Mouse (Mus musculus) right cerebral cortex, postnatal 25 days (tissue): ENCODE results near the gene Gm6358.
"Not testable (repeated sequence)": the region's sequence is repeated elsewhere in the genome, so short reads cannot be mapped to it uniquely, and the experiment has no call there.

ENCODE experiments used
- DNase-seq: peaks from one replicate; pipeline ENCODE4 v3.0.0; 2022

Gm6358 gene

GRCm38 (mm10) chr16:89140551-89140950 lies at the start of gene Gm6358:
Gene Gm6358, plus strand, starts transcription at chr16:89140851.
- DNase-seq: no peak

DNA sequence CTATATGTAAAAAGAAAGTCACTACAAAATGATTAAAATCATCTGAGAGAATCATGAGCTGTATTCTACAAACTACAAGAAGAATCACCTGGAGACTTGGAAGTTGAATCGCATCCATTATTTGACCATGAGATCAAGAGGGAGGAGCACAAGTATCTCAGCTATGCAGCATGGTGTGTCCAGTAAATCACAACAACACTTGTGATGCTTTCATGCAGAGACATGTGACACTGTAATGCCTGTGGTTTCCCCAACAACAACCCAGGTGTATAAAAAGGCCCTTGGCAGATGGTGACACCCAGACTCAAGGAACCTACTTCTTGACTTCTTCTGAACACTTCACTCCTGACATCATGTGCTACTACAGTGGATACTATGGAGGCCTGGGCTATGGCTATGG lies 10.1 kb downstream of the Gm6358 start, which contains the start of gene Gm10061:
Gene Gm10061 (plus strand): TSS at position 301 of the 400 bp plus-strand sequence.
- no peak for DNase-seq

DNA sequence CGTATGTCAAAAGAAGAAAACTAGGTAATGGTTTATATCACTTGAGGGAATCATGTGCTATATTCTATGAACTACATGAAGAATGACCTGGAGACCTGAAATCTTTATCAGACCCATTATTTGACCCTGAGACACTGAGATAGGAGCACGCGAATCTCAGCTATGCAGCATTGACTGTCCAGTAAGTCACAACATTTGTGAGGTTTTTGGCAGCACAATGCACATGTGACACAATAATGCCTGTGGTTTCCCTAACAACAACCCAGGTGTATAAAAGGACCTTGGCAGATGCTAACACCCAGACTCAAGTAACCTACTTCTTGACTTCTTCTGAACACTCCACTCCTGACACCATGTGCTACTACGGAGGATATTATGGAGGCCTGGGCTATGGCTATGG lies 17.0 kb downstream of the Gm6358 start, which contains the start of gene Gm9789:
Gene Gm9789 (plus strand): TSS at position 301 of the 400 bp plus-strand sequence.
- no peak for DNase-seq

DNA sequence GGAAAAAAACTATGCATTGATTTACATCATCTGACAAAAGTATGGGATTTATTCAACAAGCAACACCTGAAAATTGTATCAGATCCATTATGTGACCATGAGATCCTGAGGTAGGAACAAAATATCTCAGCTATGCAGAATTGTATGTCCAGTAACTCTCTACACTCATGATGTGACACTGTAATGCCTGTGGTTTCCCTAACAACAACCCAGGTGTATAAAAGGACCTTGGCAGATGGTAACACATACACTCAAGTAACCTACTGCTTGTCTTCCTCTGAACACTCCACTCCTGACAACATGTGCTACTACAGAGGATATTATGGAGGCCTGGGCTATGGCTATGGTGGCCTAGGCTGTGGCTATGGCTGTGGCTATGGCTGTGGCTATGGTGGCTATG lies 28.5 kb downstream of the Gm6358 start, which contains the start of gene Gm7735:
Gene Gm7735 (plus strand): TSS at position 301 of the 400 bp plus-strand sequence.
- DNase-seq: not testable (repeated sequence)

- DNase-seq: no peak
Measured at GRCm38 (mm10) chr16:89174435-89174834, 33.8 kb downstream of the Gm6358 start, which contains the start of gene 1110057P08Rik. Gene 1110057P08Rik, plus strand, starts transcription at chr16:89174735.

DNA sequence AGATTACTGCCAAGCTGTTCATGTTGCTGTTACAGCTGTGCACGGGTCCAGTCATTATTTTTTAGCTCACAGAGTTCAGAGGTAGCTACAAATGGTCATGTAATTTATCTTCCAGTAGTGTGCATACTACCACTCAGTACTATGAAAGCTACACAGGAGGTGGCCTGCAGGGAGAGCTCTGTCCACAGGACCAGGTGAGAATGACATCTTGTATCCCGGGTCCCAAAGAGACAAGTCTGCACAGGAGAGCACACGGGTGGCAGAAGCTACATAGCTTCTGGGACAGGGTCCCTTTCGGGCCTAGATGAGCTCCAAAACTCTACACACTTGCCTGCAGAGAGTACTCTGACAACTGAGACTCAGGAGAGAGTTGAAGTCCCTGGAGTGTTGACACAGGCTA lies 48.0 kb downstream of the Gm6358 start:
- DNase-seq: no peak
